Mouse (Mus musculus) intestine, postnatal 0 days (tissue): ENCODE measurements around the gene Rgs3. TPM values are rescaled to one million over a fixed set of nuclear protein-coding genes. Genes with fewer than 3 reads are reported as not detected.

ENCODE experiments used
- ATAC-seq: fragments of 200-750 bp; cut with Nextera tagmentation; 2 replicates; pipeline ENCODE4 v1.8.0; 2017; ENCODE audit warnings: mild to moderate bottlenecking, moderate TSS enrichment, moderate library complexity
- H3K27ac ChIP-seq: fragments of 300-500 bp; sonication (generic); 2 replicates; pipeline ENCODE4 v1.5.1; 2014; ENCODE audit warnings: mild to moderate bottlenecking, low read depth, low read length, moderate library complexity
- H3K27me3 ChIP-seq: fragments of 300-500 bp; sonication (generic); replicated peaks from 2 replicates; pipeline ENCODE4 v1.6.1; 2014; ENCODE audit warnings: low read length, mixed read lengths; ENCODE audit not compliant: control insufficient read depth, insufficient read depth
- H3K36me3 ChIP-seq: fragments of 300-500 bp; sonication (generic); 2 replicates; pipeline ENCODE4 v1.6.1; 2014; ENCODE audit warnings: mild to moderate bottlenecking, moderate library complexity; ENCODE audit not compliant: control insufficient read depth, insufficient read depth
- H3K4me1 ChIP-seq: fragments of 300-500 bp; sonication (generic); replicated peaks from 2 replicates; pipeline ENCODE4 v1.6.1; 2014; ENCODE audit warnings: antibody characterized with exemption, low read length, mixed read lengths; ENCODE audit not compliant: control insufficient read depth, insufficient read depth
- H3K4me2 ChIP-seq: fragments of 300-500 bp; sonication (generic); replicated peaks from 2 replicates; pipeline ENCODE4 v1.6.1; 2014; ENCODE audit warnings: low read depth, mild to moderate bottlenecking, moderate library complexity
- H3K4me3 ChIP-seq: fragments of 300-500 bp; sonication (generic); 2 replicates; pipeline ENCODE4 v1.5.1; 2014; ENCODE audit warnings: low read depth, low read length
- H3K9ac ChIP-seq: fragments of 300-500 bp; sonication (generic); 2 replicates; pipeline ENCODE4 v1.6.1; 2014; ENCODE audit warnings: mild to moderate bottlenecking, low read depth, low read length
- H3K9me3 ChIP-seq: fragments of 300-500 bp; sonication (generic); 2 replicates; pipeline ENCODE4 v1.6.1; 2016; ENCODE audit warnings: mixed run types; ENCODE audit not compliant: control insufficient read depth
- CTCF ChIP-seq: sonication (generic); IDR thresholded peaks from 2 replicates; pipeline ENCODE4 v1.5.1; 2016; ENCODE audit warnings: low read depth, mild to moderate bottlenecking, control low read depth, antibody characterized with exemption, moderate library complexity
- WGBS: fragments of 180-500 bp; shearing (Covaris S2); extraction: QIAGEN DNeasy Blood & Tissue Kit; methylation state at CpG from one replicate; pipeline ENCODE4 v1.1.7; 2014; 5-methylcytosine and 5-hydroxymethylcytosine counted together
- polyA plus RNA-seq: library from polyadenylated mRNA; unstranded; fragments of >200 nt; fragmentation: Nextera tagmentation; extraction: Ambion mirVana; gene quantifications from 2 replicates; pipeline ENCODE4 v1.2.1, GENCODE M21; 2015

The Rgs3 gene
- 30.1 and 30.8 TPM in 2 replicates for polyA plus RNA-seq

DNA sequence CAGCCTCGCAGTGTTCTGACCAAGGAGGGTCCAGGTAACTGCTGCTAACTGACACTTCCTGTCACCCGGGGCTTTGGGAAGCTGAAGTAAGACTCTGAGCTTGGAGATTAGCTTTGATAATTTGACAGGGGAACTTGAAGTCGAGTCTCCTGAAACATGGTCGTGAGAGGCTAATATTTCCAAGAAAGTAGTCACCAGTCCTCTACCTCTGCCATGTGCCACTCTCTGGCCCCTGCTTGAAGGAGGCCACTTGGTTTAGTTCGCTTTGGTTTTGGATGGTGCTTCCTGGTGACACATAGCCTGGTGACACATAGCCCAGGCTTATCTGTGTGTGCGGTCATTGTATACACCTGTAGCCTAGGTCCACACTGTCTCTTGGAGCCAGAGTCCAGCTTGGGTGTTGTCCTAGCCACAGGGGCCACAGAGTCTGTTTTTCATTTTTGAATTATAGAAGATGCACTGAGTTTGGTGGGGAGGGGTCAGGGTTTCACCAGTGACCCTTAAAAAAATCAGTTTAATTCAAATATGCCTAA, at the start of gene Rgs3:
Rgs3 (plus strand) TSS at position 51 of the 533 bp plus-strand sequence.
- Histone ChIP-seq H3K9me3 (no peaks in the 10 kb centered on the region), H3K4me1 (no peaks in the 10 kb centered on the region), H3K4me2 (no peak within 1 kb of the TSS), H3K27ac (no peak within 1 kb of the TSS), H3K36me3 (no peaks in the 10 kb centered on the region), H3K9ac (no peak within 1 kb of the TSS), H3K27me3 (no peaks in the 10 kb centered on the region), H3K4me3 (no peak within 1 kb of the TSS)
- TF ChIP-seq CTCF, result no peak
- ATAC-seq, result peak; percentile 86
- 53% methylated on average over 6 of the region's 6 CpGs for WGBS

DNA sequence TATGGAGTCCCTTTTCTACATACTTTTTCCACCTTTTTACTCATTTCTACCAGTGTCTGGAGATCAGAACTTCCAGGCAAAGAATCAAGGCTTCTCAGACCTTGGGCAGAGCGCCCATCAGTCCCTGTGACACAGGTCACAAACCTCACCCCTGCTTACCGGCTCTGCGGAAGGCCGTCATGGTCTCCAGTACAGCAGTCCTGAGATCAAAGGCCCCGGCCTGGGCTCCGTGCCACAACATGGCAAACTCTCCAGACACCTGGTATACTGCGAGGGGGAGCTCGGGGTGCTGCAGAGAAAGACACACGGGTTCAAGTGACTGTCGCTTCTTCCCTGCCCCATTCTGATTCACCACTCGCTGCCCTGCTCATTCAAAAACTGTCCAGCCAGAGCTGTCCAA, 49.7 kb upstream of the Rgs3 start:
- Histone ChIP-seq H3K4me2 (no peak overlapping the region), H3K27me3 (no peaks in the 10 kb centered on the region), H3K27ac (no peak overlapping the region), H3K9me3 (no peaks in the 10 kb centered on the region), H3K36me3 (peaks cover 73% of the 10 kb centered on the region), H3K4me3 (no peak overlapping the region), H3K4me1 (no peaks in the 10 kb centered on the region), H3K9ac (no peak overlapping the region)
- whole genome bisulfite sequencing, result 90% methylated on average over 11 of the region's 11 CpGs
- no peak for TF ChIP-seq CTCF
- ATAC-seq, result no peak

DNA sequence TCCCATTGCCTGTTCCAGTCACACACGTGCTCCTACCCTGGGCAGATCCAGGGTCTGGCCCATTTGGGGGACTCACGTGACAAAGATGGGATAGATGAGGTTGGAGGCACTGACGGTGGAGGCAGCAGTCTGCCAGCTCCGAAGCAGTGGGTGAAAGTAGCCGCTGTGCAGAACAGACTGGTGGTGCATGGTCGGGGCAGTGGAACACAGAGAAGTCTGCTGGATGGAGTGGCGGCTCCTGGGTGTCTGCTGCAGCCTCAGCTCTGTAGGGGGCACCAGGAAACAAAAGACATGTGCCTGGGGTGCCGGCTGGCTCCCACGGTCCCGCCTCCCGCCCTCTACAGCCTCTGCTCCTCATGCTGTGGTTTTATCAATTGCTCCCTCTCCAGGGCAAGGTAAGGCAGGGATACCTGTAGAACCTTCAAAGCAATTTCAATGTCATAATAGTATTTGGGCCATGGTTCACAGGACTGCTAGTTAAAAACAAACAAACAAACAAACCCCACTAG, 45.6 kb upstream of the Rgs3 start:
- no peaks in the 10 kb centered on the region for H3K9me3 ChIP-seq
- no peak overlapping the region for H3K9ac ChIP-seq
- no peak for ATAC-seq
- no peaks in the 10 kb centered on the region for H3K27me3 ChIP-seq
- no peak overlapping the region for H3K27ac ChIP-seq
- H3K4me3 ChIP-seq, result no peak overlapping the region
- H3K4me2 ChIP-seq, result no peak overlapping the region
- TF ChIP-seq CTCF, result no peak; the same call in 1 of the 2 replicates
- WGBS, result 58% methylated on average over 11 of the region's 11 CpGs
- H3K36me3 ChIP-seq, result peaks cover 52% of the 10 kb centered on the region
- H3K4me1 ChIP-seq, result peaks cover 11% of the 10 kb centered on the region

- H3K4me1 ChIP-seq, result peaks cover 11% of the 10 kb centered on the region
- no peak overlapping the region for H3K4me3 ChIP-seq
- H3K27me3 ChIP-seq, result no peaks in the 10 kb centered on the region
- 71% methylated on average over 7 of the region's 7 CpGs for WGBS
- no peaks in the 10 kb centered on the region for H3K9me3 ChIP-seq
- no peak overlapping the region for H3K9ac ChIP-seq
- ATAC-seq, result no peak
- H3K36me3 ChIP-seq, result peaks cover 43% of the 10 kb centered on the region
- H3K27ac ChIP-seq, result no peak overlapping the region
- H3K4me2 ChIP-seq, result no peak overlapping the region
- TF ChIP-seq CTCF, result no peak
Observed at GRCm38 (mm10) chr4:62514995-62515394, 44.7 kb upstream of the Rgs3 start.

DNA sequence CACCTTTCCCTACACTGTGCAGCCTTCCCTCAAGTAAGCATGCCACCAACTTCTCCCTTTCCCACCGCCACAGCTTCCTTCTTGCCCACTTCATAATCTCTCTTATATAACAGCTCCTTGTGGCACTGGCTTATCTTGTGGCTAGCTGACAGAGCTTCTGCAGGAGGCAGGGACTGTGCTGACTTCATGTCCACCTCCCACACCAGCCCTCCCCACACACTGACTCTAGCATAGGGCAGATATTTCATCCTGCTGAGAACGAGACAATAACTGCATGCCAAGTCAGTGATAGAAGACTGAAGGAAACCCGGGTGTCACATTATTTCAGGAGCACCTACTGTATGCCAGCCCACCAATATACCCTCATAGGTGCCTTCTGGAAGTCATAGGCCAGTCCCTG, 44.2 kb upstream of the Rgs3 start:
- no peak for TF ChIP-seq CTCF
- no peak overlapping the region; the same call in 1 of the 2 replicates for H3K27ac ChIP-seq
- 65% methylated on average over 3 of the region's 3 CpGs for WGBS
- peaks cover 38% of the 10 kb centered on the region for H3K36me3 ChIP-seq
- 0 out of 2 replicates have a peak overlapping the region, but pooled peaks have one; percentile 3 for H3K9ac ChIP-seq
- no peak overlapping the region for H3K4me3 ChIP-seq
- H3K9me3 ChIP-seq, result no peaks in the 10 kb centered on the region
- no peaks in the 10 kb centered on the region for H3K27me3 ChIP-seq
- H3K4me1 ChIP-seq, result peaks cover 11% of the 10 kb centered on the region
- ATAC-seq, result no peak
- H3K4me2 ChIP-seq, result peak overlapping the region; percentile 89; the same call in 1 of the 2 replicates

DNA sequence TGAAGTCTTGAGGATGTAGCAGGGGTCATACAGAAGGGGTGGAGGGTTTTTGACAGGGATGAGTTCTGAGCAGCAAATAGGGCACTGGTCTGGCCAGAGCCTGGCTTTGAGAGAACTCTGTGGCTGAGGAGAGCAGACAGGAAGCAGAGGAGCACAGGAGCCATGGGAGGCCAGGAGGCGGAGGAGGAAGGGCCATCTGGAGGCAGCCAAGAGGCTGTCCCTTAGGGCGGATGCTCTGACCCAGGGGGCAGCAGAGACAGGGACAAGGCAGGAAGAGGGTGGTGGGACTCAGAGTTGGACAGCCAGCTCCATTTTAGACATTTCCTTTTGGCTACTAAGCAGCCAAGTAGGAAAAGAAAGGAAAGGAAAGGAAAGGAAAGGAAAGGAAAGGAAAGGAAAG, 43.6 kb upstream of the Rgs3 start:
- 0 out of 2 replicates have a peak overlapping the region, but pooled peaks have one; percentile 3 for H3K9ac ChIP-seq
- H3K27me3 ChIP-seq, result no peaks in the 10 kb centered on the region

More for the DNA sequence above, 43.6 kb upstream of the Rgs3 start:
- Histone ChIP-seq H3K27ac (peak overlapping the region; percentile 82; the same call in 1 of the 2 replicates), H3K4me2 (peak overlapping the region; percentile 89; the same call in 1 of the 2 replicates), H3K4me1 (peaks cover 11% of the 10 kb centered on the region), H3K4me3 (no peak overlapping the region), H3K36me3 (peaks cover 32% of the 10 kb centered on the region), H3K9me3 (no peaks in the 10 kb centered on the region)
- peak; percentile 48 for TF ChIP-seq CTCF
- WGBS, result 17% methylated on average over 2 of the region's 2 CpGs
- ATAC-seq, result no peak
